Mouse (Mus musculus) cerebellum, postnatal 36 days (tissue): ENCODE results near the gene Fmnl1.

Experiments
- DNase-seq, 2 experiments: peaks; one replicate each; pipeline ENCODE4 v3.0.0; 2021 to 2022; ENCODE audit warnings: mixed read lengths in 2 of 2

Gene Fmnl1

DNA sequence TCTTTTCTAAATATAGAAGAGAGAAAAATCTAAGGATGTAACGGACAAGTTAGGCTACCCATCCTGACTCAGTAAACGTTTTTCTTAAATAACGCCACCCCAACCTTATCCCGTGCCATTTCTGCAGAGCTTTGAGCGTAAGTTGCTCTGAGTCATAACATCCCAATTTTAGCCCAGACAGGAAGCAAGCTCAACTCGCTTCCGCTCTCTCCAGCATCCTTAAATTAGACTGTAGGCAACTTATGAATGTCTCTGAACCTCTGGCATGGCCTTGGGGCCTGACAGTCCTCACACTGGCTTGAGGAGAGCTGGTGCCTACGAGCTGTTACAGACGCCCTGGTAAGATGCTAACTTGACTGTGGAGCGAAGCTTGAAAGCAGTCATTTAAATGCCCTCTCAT, 52.5 kb downstream of the Fmnl1 start:
- DNase-seq = no peak

DNA sequence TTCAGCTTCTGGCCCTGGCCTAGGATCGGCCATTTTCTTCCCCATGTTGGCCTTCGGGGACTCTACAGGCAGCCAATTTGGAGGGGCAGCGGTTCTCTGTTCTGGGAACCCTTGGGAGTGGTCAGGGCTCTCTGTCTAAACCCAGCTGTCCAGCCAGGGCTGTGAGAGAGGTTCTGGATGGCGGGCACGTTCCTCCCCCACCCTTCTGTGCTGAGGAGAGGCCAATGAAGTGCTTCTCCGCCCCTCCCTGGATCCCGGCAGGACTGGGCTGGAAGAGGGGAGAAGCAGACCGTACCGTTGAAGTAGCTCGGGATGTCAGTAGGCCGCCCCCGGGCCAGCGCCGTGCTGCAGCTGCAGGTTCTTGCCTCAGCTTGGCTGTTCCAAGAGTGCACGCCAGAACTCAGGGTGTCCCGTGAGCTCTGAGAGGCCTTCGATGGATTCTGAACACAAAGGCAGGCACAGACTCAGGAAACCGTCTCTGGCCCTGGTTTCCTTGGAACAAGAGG, 53.1 kb downstream of the Fmnl1 start:
- DNase-seq = no peak

DNA sequence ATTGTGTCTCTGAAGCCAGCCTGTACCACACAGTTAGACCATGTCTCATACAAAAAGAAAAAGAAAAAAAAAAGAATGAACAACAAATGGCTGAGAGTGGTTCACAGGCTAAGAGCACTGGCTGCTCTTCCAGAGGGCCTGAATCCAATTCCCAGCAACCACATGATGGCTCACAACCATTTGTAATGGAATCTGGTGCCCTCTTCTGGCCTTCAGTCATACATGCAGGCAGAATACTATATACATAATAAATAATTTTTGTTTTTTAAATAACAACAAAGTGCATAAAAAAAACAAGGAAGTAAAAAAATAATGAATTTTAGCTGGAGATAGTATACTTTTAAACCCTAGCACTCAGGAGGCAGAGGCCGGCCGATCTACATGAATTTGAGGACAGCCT, 58.7 kb downstream of the Fmnl1 start:
- no peak for DNase-seq

DNA sequence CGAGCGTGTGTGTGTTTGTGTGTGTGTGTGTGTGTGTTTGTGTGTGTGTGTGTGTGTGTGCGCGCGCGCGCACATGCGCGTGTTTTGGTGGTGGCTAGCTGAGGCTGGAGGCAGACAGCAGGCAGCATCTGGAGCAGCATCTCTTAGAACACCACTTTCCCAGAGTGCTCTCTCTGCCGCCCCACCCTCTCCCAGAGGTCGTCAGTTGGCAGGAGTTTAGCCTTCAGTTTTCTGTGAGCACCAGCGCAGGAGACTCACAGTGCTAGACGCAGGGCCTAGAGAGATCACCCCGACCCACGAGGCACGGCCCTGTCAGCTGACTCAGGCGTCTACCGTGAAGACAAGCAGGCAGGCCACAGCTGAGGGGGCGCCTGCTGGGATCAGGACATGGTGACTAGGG, 59.7 kb downstream of the Fmnl1 start:
- DNase-seq = no peak

DNA sequence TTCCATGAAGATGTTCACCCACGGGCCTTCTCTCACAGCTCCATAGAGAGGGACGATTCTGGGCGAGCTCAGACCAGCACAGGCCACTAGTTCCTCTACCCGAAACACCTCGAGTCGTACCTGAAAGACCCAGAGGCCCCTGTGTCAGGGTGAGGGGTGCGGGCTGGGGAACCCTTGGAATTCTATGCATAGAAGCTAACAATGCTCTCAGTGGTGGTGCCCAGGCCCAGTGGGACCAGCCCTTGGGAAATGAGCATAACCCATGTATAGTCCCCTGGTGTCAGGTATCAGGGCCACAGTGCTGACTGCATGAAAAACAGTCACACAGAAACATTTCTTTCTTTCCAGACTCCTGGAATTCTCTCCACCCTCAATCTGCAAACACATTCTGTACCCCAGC, 60.5 kb downstream of the Fmnl1 start:
- no peak for DNase-seq

DNA sequence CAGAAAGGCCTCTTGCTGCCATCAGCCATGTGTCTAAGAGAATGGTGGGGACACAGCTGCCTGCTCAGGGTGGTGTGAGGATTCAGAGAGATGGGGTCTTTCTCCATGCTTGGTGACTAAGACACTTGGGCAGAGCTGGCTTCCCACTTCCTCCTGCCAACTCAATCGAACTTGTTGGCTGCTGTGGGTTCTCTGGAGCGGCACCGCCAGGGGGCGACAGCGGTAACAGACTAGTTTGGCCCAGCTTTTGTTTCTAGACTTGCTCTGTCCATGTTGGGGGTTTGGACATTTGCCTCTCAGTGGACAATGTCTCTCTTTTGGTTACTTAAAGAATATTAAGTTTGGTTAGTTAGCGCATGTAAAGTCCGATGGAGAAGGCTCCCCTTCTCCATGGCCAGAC, 62.1 kb downstream of the Fmnl1 start:
- DNase-seq = peak; percentile 84

DNA sequence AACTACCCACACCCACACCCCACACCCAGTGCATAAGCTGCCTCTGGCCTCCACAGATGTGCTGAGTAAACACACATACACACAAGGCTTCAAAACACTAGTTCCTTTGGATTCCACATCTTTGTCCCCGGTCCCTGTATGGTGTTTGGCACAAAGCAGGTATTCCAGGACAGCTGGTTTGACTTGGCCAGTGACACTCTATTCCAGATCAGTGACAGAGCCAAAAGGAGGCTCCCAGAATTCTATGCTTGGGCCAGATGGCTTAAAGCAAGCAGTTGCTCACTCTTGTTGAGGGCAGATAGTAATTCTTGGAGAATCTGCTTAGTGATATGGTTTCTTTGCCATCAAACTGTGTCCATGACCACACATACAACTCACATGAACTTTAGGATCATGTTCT, 63.5 kb downstream of the Fmnl1 start:
- no peak for DNase-seq

DNA sequence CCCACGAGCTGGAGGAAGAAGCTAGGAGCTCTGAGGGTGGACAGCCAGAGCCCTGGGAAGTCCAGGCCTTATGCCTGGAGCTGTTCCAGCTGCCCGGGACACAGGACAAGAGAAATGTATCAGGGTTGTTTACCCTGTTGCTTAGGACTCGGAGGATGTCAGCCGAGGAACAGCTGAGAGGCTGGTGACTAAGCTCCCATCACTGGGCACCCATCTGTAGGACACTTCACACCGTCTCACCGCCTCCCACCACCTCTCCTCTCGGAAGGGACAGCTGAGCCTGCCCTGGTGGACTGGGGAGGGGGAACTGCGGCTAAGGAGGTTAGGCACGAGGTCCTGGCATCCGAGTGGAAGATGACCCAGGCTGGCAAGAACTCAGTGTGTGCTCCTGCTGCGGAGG, 64.8 kb downstream of the Fmnl1 start:
- DNase-seq = no peak

DNA sequence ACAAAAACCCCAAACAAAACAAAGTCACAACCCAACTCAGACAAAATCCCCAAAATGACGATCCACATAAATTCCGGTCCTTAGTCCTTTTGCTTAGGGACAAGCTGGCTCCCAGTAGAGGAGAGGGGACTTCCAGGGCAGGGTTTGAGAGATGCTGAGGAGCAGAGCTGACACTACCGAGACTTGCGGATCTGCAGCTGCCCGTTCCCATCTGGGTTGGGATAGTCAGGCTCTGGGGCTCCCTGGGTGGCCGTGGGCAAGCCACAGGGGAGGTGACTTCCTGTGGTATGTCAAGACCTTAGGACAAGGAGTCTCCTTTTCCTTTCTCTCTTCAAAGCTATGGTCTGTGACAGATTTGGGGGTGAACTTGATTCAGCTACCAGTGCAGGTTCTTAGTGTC, 65.5 kb downstream of the Fmnl1 start:
- no peak for DNase-seq

DNA sequence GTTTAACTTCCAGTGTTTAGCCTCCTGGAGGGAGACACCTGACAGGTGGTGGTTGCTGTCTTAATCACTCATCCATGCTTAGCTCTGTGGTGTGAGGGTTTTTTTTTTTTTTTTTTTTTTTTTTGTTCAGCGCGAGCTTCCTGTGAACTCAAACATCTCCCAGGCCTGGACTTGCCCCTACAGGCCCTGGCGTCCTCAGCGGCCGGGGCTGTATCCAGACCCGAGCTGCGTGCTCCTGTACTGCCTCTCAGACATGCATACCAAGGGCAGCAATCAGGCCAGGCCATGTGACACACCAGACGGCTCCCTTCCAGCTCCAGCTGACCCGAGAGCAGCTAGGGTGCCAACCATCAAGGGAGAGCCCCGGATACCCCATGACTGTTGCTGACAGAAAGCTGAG, 66.0 kb downstream of the Fmnl1 start:
- no peak for DNase-seq

DNA sequence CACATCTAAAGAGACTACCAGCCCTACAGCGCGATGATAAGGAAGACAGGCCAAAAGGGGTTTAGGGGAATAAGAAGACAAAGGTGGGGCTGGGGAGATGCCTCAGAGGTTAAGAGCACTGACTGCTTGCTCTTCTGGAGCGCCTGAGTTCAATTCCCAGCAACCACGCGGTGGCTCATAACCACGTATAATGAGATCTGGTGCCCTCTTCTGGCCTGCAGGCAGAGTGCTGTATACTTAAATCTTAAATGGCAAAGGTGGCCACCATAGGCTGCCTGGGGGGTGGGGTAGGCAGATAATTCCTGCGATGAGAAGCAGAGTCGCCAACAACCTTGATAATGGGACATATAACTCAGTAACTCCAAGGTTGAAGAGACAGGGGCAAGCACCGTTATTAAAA, 66.8 kb downstream of the Fmnl1 start:
- no peak for DNase-seq

DNA sequence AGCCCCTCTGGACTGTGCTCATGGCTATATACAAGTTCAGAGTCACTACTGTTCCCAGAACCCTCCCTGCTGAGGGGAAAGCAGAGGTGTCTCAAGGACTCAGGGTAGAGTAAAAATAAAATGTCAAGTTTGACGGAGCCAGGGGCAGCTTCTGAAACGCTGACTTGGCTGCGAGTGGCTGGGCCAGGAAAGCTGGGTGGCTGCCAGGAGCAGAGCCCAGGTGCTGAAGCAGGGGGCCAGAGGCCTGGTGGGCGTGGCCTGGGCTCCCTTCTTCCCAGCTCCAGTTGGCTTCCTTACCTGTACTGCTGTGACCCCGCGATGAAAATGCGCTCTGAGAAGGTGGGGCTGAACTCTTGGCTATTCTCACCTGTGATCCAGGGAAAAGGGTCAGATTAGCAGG, 69.8 kb downstream of the Fmnl1 start:
- no peak for DNase-seq

DNA sequence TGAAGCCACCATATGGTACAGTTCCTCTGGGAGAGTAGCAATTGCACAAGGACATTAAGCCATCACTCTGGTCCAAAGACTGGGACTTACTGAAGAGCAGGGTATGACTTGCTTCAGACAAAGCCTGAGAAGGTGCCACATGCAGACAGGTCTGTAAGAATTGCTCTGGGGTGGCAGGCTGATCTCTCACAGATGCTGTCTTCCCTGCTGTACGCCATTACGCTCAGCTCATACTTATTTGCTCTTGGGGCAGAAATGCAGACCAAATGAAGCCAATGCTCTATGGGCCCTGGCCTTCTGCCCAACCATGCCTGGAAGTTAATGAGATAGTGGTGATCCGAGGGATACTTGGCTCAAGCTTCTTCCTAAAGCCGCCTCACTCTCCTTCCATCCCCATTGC, 73.9 kb downstream of the Fmnl1 start:
- DNase-seq = peak; percentile 57 to 58

DNA sequence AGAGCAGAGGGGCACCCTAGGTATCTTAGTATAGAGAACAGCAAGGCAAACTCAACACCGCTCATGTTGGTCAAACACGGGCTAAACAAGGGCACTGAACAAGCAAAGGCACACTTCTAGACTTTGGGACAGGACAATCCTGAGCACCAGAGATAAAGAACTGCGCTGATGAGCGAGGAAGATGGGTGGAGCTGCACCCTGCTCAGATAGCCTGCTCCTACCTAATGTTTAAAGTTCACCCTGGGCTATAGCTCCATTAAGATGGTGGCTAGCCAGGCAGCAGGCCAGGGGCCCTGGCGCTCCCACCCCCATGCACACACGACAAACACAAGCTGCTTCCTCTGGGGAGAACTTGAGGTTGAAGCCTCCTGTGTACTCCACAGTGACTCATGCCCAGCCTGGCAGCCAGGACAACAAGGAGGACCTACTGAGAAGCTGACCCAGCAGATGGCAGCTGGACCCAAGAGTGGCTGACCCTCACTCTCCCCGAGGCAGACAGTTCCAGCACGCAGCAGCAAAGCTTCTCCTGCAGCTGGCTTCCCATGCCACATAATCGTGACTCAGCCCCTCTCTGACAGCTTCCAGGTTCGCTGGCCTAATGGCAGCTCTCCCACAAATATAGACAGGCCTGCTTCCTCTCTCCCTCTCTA, 75.3 kb downstream of the Fmnl1 start:
- peak in 1 of 2 experiments; percentile 27 for DNase-seq

DNA sequence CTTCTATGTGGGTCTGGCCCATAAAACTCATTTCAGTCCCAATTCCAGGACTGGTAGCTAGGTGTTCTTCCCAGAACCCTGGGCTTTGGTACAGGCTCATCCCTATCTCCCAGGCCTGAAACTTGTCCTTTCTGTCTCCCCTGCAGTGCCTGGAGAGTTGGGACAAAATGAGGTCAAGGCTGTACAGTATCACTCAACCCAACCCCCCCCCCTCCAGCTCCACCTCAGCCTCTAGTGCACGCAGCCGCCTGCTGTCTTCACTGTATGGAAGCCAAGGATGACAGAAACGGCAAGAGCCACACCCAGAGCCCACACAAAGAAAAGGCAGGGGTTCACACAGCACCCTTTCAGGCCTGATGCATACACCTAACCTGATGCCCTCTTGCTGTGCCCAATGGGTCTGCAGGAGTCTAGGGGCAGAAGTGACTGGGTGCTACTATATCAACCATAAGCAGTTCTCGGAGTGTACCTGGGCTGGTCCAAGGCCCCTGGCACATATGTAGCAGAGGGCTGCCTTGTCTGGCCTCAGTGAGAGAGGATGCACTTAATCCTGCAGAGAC, 75.9 kb downstream of the Fmnl1 start:
- no peak for DNase-seq

DNA sequence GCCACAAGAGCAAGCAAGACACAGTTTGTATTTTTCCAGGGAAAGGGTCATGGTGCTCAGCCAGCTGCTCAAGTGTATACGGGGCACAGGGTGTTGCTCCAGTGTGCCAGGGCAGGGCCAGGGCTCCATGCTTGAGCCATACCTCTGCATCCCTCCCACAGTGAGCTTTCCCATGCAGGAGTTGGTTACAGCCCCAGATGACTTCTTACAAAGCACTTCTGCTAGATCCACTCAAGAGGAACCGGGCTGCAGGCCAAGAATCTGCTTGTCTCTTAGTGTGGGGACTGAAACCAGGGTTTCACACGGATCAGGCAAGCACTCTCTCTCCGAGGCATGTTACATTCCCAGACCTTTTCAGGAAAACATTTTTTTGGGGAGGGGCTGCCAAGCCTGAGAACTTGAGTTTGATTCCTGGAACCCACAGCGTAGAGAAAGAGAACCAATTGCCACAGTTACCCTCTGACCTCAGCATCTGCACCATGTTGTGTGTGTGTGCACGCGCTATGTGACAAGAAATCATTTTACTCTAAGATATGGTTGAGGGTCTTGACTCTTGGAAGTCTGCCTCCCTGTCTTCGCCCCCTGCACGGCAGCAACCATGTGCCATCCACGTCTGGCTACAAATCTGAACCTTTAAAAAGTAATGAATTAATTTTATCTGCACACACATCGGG, 76.7 kb downstream of the Fmnl1 start:
- DNase-seq = peak; percentile 54 to 63
